Comparison of ENCODE assay signal across 28 mouse cellular contexts in genomic region chr2:74306301-74306700, GRCm38 (mm10).
"Had no signal": no experiment of that assay in that cellular context is flagged by ENCODE, and none has a peak within 500 bp of the region (broad histone marks: within the 10 kb centered on the region; RNA-seq: fewer than 3 reads in every experiment).

No protein-coding gene starts in this region.

- H3K9ac ChIP-seq: embryonic facial prominence, embryonic 12.5 days; embryonic facial prominence, embryonic 13.5 days; embryonic facial prominence, embryonic 15.5 days; forebrain, embryonic 12.5 days; forebrain, embryonic 13.5 days; forebrain, embryonic 15.5 days; forebrain, postnatal 0 days had no signal

- H3K27me3 ChIP-seq: embryonic facial prominence, embryonic 12.5 days; forebrain, embryonic 15.5 days had no signal

- H3K4me2 ChIP-seq: embryonic facial prominence, embryonic 12.5 days; embryonic facial prominence, embryonic 13.5 days; embryonic facial prominence, embryonic 15.5 days; forebrain, embryonic 12.5 days; forebrain, embryonic 13.5 days; forebrain, embryonic 15.5 days had no signal

- DNase-seq: cerebellum, adult 2 months; cerebellum, adult 8-10 months; cerebellum, adult 9-10 months; cerebellum, adult 9-11 months; cerebellum, postnatal 10 days; cerebellum, postnatal 14 days; cerebellum, postnatal 25 days; cerebellum, postnatal 36 days; embryo, embryonic 11 days; forebrain, postnatal 0 days; gastrocnemius, adult 2 months; gastrocnemius, postnatal 10 days; gastrocnemius, postnatal 14 days; gastrocnemius, postnatal 25 days; gastrocnemius, postnatal 36 days; heart, adult 18-20 months; heart, adult 2 months had no signal

- ATAC-seq: forebrain, embryonic 13.5 days; forebrain, embryonic 14.5 days; forebrain, embryonic 15.5 days; forebrain, embryonic 16.5 days; forebrain, postnatal 0 days had no signal

- H3K9me3 ChIP-seq: embryonic facial prominence, embryonic 10.5 days; embryonic facial prominence, embryonic 12.5 days; embryonic facial prominence, embryonic 13.5 days; embryonic facial prominence, embryonic 15.5 days; forebrain, embryonic 10.5 days; forebrain, embryonic 12.5 days; forebrain, embryonic 13.5 days; forebrain, embryonic 15.5 days had no signal

- H3K27ac ChIP-seq: embryonic facial prominence, embryonic 10.5 days; embryonic facial prominence, embryonic 12.5 days; embryonic facial prominence, embryonic 13.5 days; embryonic facial prominence, embryonic 15.5 days; forebrain, embryonic 10.5 days; forebrain, embryonic 12.5 days; forebrain, embryonic 13.5 days; forebrain, embryonic 15.5 days; gastrocnemius, adult 2 months; heart, adult 2 months had no signal

- H3K4me1 ChIP-seq: embryonic facial prominence, embryonic 15.5 days; forebrain, embryonic 10.5 days; forebrain, embryonic 12.5 days; forebrain, embryonic 13.5 days; forebrain, embryonic 15.5 days had no signal

- H3K36me3 ChIP-seq: embryonic facial prominence, embryonic 10.5 days; embryonic facial prominence, embryonic 12.5 days; embryonic facial prominence, embryonic 13.5 days; embryonic facial prominence, embryonic 15.5 days; forebrain, embryonic 10.5 days; forebrain, embryonic 12.5 days; forebrain, embryonic 15.5 days had no signal

- H3K4me3 ChIP-seq: embryonic facial prominence, embryonic 10.5 days; embryonic facial prominence, embryonic 12.5 days; embryonic facial prominence, embryonic 13.5 days; embryonic facial prominence, embryonic 15.5 days; erythroblast, embryonic 14.5 days; forebrain, embryonic 10.5 days; forebrain, embryonic 12.5 days; forebrain, embryonic 13.5 days; forebrain, embryonic 15.5 days; gastrocnemius, adult 2 months; heart, adult 2 months had no signal
